Mouse (Mus musculus): Measurements from ENCODE around the gene Olfr49.

- TF ChIP-seq CTCF (IDR thresholded peaks at IDR 0.05; ENCODE audit: borderline replicate concordance, insufficient read depth, low read length) (no peak), POLR2A (IDR thresholded peaks at IDR 0.05; ENCODE audit: low read depth, low read length) (no peak)
Observed at GRCm38 (mm10) chr14:54263099-54263498, 21.6 kb downstream of the Olfr49 start.
